Mouse (Mus musculus): ENCODE measurements around the gene H2-T24. TPM values are rescaled to one million over a fixed set of nuclear protein-coding genes. Genes with fewer than 3 reads are reported as not detected.
A peak's percentile ranks its signal among the peaks of the same experiment; 100 is the strongest.
"Not testable (repeated sequence)": the region's sequence is repeated elsewhere in the genome, so short reads cannot be mapped to it uniquely, and the experiment has no call there.

H2-T24 gene
- polyA plus RNA-seq, 1 experiment from 2014 or later = 2.3 TPM

DNA sequence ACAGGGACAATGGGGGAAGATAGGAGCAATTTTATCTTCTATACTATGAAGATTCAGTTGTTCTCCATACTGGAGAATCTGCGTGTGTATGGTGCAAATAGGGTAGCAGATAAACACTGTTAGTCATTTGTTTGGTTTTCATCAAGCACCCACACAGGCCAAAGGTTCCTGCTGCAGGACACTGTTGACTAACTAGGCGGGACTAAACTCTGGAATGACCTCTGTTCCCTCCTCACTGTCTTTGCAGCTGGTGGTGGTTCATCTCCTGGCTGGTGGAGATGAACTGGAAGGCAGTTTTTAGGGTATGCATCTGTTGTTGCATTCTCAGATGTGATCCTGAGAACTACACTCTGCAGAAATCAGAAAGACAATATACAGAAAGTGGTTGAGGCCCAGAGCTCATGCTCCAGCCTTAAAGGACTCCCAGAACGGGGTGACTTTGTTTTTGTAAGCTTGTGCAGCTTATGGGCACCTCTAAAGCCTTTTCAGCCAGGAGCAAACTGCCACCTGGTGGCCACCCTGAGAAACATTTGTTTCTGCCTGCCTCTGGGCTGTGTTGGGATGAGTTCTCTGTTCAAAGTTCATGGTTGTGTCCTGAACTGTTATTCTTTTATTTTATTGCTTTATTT, 14.8 kb upstream of the H2-T24 start:
- not testable (repeated sequence) for H3K27ac ChIP-seq (ENCODE audit: low read depth, low read length); H3K9ac ChIP-seq (ENCODE audit: low read length); H3K4me1 ChIP-seq (ENCODE audit: control insufficient read depth, insufficient read depth, low read length); H3K4me2 ChIP-seq (ENCODE audit: low read length); H3K4me3 ChIP-seq (ENCODE audit: low read depth, low read length); H3K36me3 ChIP-seq (ENCODE audit: control insufficient read depth, insufficient read depth, low read length); H3K27me3 ChIP-seq (replicated peaks; ENCODE audit: control insufficient read depth, insufficient read depth, low read length); H3K9me3 ChIP-seq (replicated peaks; ENCODE audit: control insufficient read depth, low read length)
- 44% methylated on average over 3 of the region's 3 CpGs for WGBS
- peak; percentile 53; the same call in 1 of the 2 replicates for ATAC-seq
- DNase-seq (ENCODE audit: low spot score) = peak; percentile 52

DNA sequence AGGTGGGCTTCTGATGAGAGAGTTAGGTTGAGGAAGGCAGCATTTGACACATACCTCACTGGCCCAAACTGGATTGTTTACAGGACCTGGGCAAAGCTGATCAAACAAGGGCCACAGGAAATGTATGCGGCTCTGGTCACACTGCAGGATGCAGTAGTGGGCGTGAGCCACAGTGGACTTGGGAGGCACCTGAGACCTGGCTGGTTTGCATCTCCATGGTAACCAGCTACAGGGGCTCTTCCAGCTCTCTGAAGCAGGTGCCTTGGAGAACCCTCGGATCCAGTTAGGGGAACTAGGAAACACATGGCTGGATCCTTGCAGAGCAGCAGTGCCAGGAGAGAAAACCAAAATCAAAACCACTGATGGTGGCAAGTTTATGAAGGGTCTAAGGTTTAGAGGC, 14.2 kb upstream of the H2-T24 start:
- not testable (repeated sequence) for DNase-seq (ENCODE audit: low spot score); H3K4me3 ChIP-seq (ENCODE audit: low read depth, low read length); H3K27me3 ChIP-seq (replicated peaks; ENCODE audit: control insufficient read depth, insufficient read depth, low read length); H3K4me1 ChIP-seq (ENCODE audit: control insufficient read depth, insufficient read depth, low read length); H3K9me3 ChIP-seq (replicated peaks; ENCODE audit: control insufficient read depth, low read length); H3K27ac ChIP-seq (ENCODE audit: low read depth, low read length); H3K9ac ChIP-seq (ENCODE audit: low read length); H3K36me3 ChIP-seq (ENCODE audit: control insufficient read depth, insufficient read depth, low read length); ATAC-seq; H3K4me2 ChIP-seq (ENCODE audit: low read length)
- WGBS = 68% methylated on average over 3 of the region's 3 CpGs

DNA sequence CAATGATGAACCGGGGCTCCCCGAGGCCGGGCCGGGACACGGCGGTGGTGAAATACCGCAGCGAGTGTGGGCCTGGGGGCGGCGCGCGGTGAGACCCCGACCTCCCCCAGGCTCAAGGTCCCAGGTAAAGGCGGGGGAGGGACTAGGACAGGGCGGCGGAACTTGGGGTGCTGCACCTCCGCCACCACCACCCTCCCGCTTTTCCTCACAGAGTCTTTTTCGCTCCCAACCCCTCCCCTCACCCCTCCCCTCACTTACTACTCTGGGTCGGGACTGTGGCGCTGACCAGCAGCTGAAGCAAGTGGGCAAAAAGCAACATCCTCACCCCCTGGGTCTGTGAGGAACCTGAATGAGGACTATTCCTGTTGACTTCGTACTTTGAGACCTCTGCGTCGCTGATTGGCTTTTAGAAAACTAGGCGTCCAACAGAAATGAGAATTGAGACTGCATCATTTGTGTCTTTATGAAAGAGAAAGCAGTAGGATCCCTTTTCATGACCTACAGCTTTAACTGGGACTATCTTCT, 12.1 kb upstream of the H2-T24 start, which contains the start of gene H2-T23:
TSS of gene H2-T23 (minus strand) at position 505 of the 525 bp plus-strand sequence.
- H3K9me3 ChIP-seq (replicated peaks; ENCODE audit: control insufficient read depth, low read length); H3K27ac ChIP-seq (ENCODE audit: low read depth, low read length); H3K36me3 ChIP-seq (ENCODE audit: control insufficient read depth, insufficient read depth, low read length); H3K27me3 ChIP-seq (replicated peaks; ENCODE audit: control insufficient read depth, insufficient read depth, low read length); H3K4me1 ChIP-seq (ENCODE audit: control insufficient read depth, insufficient read depth, low read length): not testable (repeated sequence)
- WGBS = under 1% methylated on average over 20 of the region's 25 CpGs
- Histone ChIP-seq H3K4me3 (ENCODE audit: low read depth, low read length) (peak within 1 kb of the TSS; percentile 38), H3K9ac (ENCODE audit: low read length) (peak within 1 kb of the TSS; percentile 58), H3K4me2 (ENCODE audit: low read length) (peak within 1 kb of the TSS; percentile 74)
- ATAC-seq (peak; percentile 25), DNase-seq (ENCODE audit: low spot score) (peak; percentile 31)

DNA sequence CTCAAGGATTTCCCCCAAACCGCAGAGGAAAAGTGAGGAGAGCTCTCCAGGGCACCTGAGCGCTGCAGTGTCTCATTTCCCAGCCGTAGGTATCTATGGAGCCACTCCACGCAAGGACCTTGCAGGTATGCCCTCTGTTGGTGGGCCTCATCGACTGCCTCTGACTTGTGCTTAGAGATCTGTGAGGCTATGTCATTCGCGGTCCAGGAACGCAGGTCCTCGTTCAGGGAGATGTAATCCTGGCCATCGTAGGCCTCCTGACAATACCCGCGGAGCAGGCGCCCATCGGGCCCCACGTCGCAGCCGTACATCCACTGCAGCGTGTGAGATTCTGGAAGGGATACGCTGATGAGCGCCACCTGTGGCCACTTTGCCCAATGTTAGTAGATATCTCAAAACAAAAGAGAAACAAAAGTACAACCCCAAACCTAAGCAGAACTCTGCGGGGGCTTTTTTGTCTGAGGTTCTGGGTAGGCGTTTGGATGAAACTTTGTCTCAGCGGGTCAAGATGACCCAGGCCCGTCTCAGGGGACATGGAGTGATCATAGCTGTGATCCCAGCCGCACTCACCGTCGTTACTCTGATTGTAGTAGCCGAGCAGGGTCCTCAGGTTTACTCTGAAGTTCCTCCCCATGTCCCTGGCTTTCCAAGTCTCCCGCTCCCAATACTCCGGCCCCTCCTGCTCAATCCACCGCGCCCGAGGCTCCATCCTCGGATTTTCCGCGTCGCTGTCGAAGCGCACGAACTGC, 11.4 kb upstream of the H2-T24 start:
- Histone ChIP-seq H3K4me2 (ENCODE audit: low read length) (peak overlapping the region; percentile 74), H3K4me3 (ENCODE audit: low read depth, low read length) (peak overlapping the region; percentile 38), H3K9ac (ENCODE audit: low read length) (peak overlapping the region; percentile 58)
- H3K27me3 ChIP-seq (replicated peaks; ENCODE audit: control insufficient read depth, insufficient read depth, low read length); H3K27ac ChIP-seq (ENCODE audit: low read depth, low read length); H3K9me3 ChIP-seq (replicated peaks; ENCODE audit: control insufficient read depth, low read length); H3K4me1 ChIP-seq (ENCODE audit: control insufficient read depth, insufficient read depth, low read length); H3K36me3 ChIP-seq (ENCODE audit: control insufficient read depth, insufficient read depth, low read length): not testable (repeated sequence)
- ATAC-seq (peak; percentile 67), DNase-seq (ENCODE audit: low spot score) (peak; percentile 39)
- under 1% methylated on average over 40 of the region's 40 CpGs for WGBS

DNA sequence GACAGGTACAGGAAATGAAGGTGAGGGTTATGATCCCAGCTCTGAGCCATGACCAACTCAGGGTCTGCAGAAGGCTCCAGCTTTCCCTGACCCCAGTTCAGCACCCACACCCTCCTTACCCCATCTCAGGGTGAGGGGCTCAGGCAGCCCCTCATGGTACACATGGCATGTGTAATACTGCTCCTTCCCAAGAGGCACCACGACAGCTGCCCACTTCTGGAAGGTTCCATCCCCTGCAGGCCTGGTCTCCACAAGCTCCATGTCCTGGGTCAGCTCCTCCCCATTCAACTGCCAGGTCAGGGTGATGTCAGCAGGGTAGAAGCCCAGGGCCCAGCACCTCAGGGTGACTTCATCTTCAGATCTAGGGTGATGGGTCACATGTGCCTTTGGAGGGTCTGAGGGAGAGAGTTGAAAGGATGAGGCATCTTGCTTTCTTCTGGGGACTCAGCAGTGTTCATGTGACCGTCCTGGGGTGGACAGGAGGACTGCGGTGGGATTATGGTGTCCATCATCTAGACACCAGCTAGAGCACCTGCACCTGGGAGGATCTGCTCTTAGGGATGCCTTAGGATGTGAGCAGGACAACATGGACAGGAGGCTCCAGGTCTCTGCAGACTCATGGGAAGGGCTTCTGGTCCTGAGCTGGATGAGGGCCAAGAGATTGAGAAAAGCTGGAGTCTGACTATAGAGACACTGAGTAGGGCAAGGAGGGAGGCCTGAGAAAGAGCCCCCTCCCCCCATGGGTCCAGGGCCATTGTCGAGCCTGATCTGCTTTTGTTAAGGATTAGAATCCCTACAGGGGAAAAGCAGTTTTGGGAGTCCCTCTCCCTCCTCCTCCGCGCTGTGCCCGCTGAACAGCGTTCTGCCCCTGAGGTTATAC, 10.6 kb upstream of the H2-T24 start:
- Histone ChIP-seq H3K4me3 (ENCODE audit: low read depth, low read length) (peak overlapping the region; percentile 38), H3K4me2 (ENCODE audit: low read length) (peak overlapping the region; percentile 74), H3K9ac (ENCODE audit: low read length) (peak overlapping the region; percentile 58; the same call in 1 of the 2 replicates)
- H3K36me3 ChIP-seq (ENCODE audit: control insufficient read depth, insufficient read depth, low read length); H3K27me3 ChIP-seq (replicated peaks; ENCODE audit: control insufficient read depth, insufficient read depth, low read length); DNase-seq (ENCODE audit: low spot score); H3K4me1 ChIP-seq (ENCODE audit: control insufficient read depth, insufficient read depth, low read length); H3K27ac ChIP-seq (ENCODE audit: low read depth, low read length); H3K9me3 ChIP-seq (replicated peaks; ENCODE audit: control insufficient read depth, low read length): not testable (repeated sequence)
- 36% methylated on average over 8 of the region's 8 CpGs for WGBS
- peak; percentile 15; the same call in 1 of the 2 replicates for ATAC-seq

DNA sequence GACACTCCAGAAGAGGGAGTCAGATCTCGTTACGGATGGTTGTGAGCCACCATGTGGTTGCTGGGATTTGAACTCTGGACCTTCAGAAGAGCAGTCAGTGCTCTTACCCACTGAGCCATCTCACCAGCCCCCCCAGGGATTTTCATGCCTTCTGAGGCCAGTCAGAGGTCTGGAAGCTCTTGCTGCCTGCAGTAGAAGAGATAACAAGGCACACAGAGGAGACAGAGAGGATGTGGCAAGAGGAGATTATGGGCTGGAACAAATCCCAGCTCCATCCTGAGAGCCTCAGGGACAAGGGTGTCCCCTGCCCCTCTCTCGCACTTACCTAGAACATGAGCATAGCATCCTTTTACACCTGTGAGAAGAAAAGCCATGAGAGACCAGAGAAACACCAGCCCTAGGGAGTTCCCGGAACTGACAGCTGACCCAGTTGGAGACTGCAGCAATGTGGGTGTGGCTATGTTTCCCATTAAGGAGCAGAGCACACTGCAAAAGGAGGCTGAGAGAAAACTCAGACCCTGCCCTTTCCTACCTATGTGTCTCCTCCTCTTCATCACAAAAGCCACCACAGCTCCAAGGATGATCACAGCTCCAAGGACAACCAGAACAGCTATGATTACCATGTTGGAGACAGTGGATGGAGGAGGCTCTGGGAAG, 9.8 kb upstream of the H2-T24 start:
- not testable (repeated sequence) for H3K27me3 ChIP-seq (replicated peaks; ENCODE audit: control insufficient read depth, insufficient read depth, low read length); H3K4me3 ChIP-seq (ENCODE audit: low read depth, low read length); DNase-seq (ENCODE audit: low spot score); H3K36me3 ChIP-seq (ENCODE audit: control insufficient read depth, insufficient read depth, low read length); H3K9me3 ChIP-seq (replicated peaks; ENCODE audit: control insufficient read depth, low read length); H3K9ac ChIP-seq (ENCODE audit: low read length); H3K4me1 ChIP-seq (ENCODE audit: control insufficient read depth, insufficient read depth, low read length); ATAC-seq; H3K27ac ChIP-seq (ENCODE audit: low read depth, low read length); H3K4me2 ChIP-seq (ENCODE audit: low read length)
- WGBS = 74% methylated on average over 2 of the region's 4 CpGs

DNA sequence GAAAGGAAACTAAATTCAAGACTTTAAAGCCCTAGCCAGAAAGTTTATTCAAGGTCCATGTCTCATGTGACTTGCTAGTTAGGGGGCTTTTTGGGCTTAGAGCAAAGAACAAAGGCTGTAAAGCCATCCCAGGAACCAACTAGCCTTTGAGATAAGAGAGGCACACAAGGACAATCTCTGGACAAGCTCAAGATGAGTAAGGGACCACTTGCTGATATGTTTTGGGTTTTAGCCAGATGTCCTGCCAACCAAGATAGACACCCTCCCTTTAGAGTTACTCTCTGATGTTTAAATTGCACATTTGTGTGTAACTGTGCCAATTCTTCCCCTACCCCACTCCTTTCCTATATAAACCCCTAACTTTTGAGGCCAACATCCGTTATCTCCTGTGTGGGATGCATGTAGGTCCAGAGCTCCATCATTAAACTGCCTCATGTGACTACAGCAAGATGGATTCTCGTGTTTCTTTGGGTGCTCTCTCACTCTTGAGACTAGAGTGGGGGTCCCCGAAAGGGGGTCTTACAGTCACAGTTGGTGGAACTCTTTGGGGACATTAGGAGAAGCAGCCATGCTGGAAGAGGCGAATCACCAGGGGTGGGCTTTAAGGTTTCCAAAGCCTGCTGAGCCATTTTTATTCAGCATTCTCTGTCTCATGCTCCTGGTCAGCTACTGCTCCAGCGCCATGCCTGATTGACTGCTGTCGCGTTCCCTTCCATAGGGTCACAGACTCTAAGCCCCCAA, 8.7 kb upstream of the H2-T24 start:
- Histone ChIP-seq H3K4me1 (ENCODE audit: control insufficient read depth, insufficient read depth, low read length) (no peaks in the 10 kb centered on the region), H3K4me3 (ENCODE audit: low read depth, low read length) (no peak overlapping the region), H3K9me3 (replicated peaks; ENCODE audit: control insufficient read depth, low read length) (no peaks in the 10 kb centered on the region), H3K9ac (ENCODE audit: low read length) (no peak overlapping the region), H3K27me3 (replicated peaks; ENCODE audit: control insufficient read depth, insufficient read depth, low read length) (no peaks in the 10 kb centered on the region), H3K27ac (ENCODE audit: low read depth, low read length) (no peak overlapping the region), H3K4me2 (ENCODE audit: low read length) (no peak overlapping the region), H3K36me3 (ENCODE audit: control insufficient read depth, insufficient read depth, low read length) (no peaks in the 10 kb centered on the region)
- DNase-seq (ENCODE audit: low spot score) (no peak), ATAC-seq (no peak)
- 90% methylated on average over 7 of the region's 7 CpGs for WGBS

DNA sequence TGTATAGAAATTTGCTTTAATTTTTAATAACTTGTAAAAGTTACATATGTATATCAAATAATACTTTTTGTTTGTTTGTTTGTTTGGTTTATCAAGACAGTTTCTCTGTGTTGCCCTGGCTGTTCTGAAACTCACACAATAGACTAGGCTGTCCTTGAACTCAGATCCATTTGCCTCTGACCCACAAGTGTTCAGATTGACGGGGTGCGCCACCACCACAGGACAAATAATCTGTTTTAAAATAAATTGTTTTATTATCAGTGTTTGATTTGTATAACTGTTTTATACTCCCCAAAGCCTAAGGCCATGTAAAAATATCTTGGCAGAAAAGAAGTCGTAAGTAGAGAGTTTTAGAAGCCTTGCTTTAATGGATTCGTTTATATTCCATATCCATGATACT, 7.3 kb upstream of the H2-T24 start:
- H3K4me2 ChIP-seq (ENCODE audit: low read length) = no peak overlapping the region
- no peaks in the 10 kb centered on the region for H3K4me1 ChIP-seq (ENCODE audit: control insufficient read depth, insufficient read depth, low read length)
- H3K36me3 ChIP-seq (ENCODE audit: control insufficient read depth, insufficient read depth, low read length) = no peaks in the 10 kb centered on the region
- ATAC-seq (no peak), DNase-seq (ENCODE audit: low spot score) (no peak)
- no peak overlapping the region for H3K27ac ChIP-seq (ENCODE audit: low read depth, low read length)
- H3K27me3 ChIP-seq (replicated peaks; ENCODE audit: control insufficient read depth, insufficient read depth, low read length) = no peaks in the 10 kb centered on the region
- no peak overlapping the region for H3K9ac ChIP-seq (ENCODE audit: low read length)
- H3K4me3 ChIP-seq (ENCODE audit: low read depth, low read length) = no peak overlapping the region
- 94% methylated on average over 4 of the region's 4 CpGs for WGBS
- no peaks in the 10 kb centered on the region for H3K9me3 ChIP-seq (replicated peaks; ENCODE audit: control insufficient read depth, low read length)

Data from forebrain, embryonic 14.5 days (tissue).